Mouse (Mus musculus): Measurements from ENCODE around the gene Fam57a. TPM values are rescaled to one million over a fixed set of nuclear protein-coding genes. Genes with fewer than 3 reads are reported as not detected.

Fam57a gene
- polyA plus RNA-seq, 1 experiment from 2014 or later, result 117 TPM

DNA sequence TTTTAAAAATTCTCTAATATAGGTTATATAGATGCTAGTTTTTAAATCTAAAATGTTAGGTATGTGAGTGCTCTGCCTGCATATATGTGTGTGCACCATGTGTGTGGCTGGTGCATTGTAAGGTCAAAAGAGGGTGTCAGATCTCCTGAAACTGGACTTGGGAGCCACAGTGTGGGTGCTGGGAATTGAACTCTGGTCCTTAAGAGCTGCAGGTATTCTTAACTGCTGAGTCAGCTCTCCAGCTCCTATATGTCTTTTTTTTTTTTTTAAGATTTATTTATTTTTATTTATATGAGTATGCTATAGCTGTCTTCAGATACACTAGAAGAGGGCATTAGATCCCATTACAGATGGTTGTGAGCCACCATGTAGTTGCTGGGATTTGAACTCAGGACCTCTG is 67.0 kb downstream of the Fam57a start:
- ATAC-seq (replicated peaks; ENCODE audit: low FRiP score, low TSS enrichment, low read depth), result no peak

DNA sequence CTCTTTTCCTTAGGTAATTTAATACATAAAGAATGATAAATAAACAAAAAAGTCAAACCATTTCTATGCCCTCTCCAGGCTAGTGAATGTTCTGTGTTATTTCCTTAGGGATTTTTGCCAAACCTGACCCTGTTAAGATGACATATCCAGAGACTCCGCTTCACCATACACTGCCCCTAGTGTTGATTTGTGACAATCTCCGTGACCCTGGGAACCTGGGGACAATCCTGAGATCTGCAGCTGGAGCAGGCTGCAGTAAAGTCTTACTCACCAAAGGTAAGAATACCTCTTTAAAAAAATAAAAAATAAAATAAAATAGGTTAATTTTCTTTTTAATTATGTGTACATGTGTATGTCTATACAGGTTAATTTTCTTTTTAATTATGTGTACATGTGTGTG is 67.8 kb downstream of the Fam57a start:
- no peak for DNase-seq (ENCODE audit: low spot score)
- Histone ChIP-seq H3K36me3 (ENCODE audit: control insufficient read depth, insufficient read depth, low read length) (peaks cover 31% of the 10 kb centered on the region), H3K4me3 (ENCODE audit: low read depth, low read length) (no peak overlapping the region), H3K9me3 (ENCODE audit: control insufficient read depth, low read length) (no peaks in the 10 kb centered on the region), H3K9ac (ENCODE audit: low read length) (no peak overlapping the region), H3K27me3 (replicated peaks; ENCODE audit: control insufficient read depth, insufficient read depth, low read length) (no peaks in the 10 kb centered on the region), H3K4me1 (replicated peaks; ENCODE audit: control insufficient read depth, insufficient read depth, low read length) (peaks cover 13% of the 10 kb centered on the region; the same call in 1 of the 2 replicates), H3K27ac (ENCODE audit: low read depth) (no peak overlapping the region), H3K4me2 (ENCODE audit: low read length) (no peak overlapping the region)
- ATAC-seq (replicated peaks; ENCODE audit: low FRiP score, low TSS enrichment, low read depth), result no peak
- WGBS, result 44% methylated on average over 2 of the region's 2 CpGs

More for the DNA sequence above, 67.0 kb downstream of the Fam57a start:
- Histone ChIP-seq H3K27me3 (replicated peaks; ENCODE audit: control insufficient read depth, insufficient read depth, low read length) (no peaks in the 10 kb centered on the region), H3K4me3 (ENCODE audit: low read depth, low read length) (no peak overlapping the region), H3K9ac (ENCODE audit: low read length) (no peak overlapping the region), H3K36me3 (ENCODE audit: control insufficient read depth, insufficient read depth, low read length) (peaks cover 31% of the 10 kb centered on the region), H3K27ac (ENCODE audit: low read depth) (no peak overlapping the region), H3K4me2 (ENCODE audit: low read length) (no peak overlapping the region), H3K9me3 (ENCODE audit: control insufficient read depth, low read length) (no peaks in the 10 kb centered on the region), H3K4me1 (replicated peaks; ENCODE audit: control insufficient read depth, insufficient read depth, low read length) (peaks cover 14% of the 10 kb centered on the region; the same call in 1 of the 2 replicates)
- DNase-seq (ENCODE audit: low spot score), result no peak

DNA sequence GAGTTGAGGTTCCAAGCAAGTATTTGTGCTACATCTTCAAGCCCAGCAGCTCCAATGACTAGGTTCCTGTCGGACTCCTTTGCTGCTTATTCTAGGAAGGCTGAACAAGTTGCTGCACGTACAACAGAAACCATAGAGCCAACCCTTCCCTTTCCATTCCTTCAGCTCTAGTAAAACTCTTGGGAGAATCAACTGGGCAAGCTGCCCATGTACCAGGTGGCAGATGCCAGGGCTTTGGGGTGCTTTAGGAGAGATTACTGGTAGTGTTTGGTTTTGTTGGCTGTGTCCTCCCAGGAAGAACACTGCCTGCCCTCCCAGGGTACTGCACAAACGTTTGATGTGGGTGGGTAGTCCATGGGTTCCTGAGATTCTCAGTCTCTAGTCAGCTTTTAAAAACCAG is 72.6 kb downstream of the Fam57a start:
- Histone ChIP-seq H3K9me3 (ENCODE audit: control insufficient read depth, low read length) (no peaks in the 10 kb centered on the region), H3K4me2 (ENCODE audit: low read length) (no peak overlapping the region), H3K27me3 (replicated peaks; ENCODE audit: control insufficient read depth, insufficient read depth, low read length) (no peaks in the 10 kb centered on the region), H3K36me3 (ENCODE audit: control insufficient read depth, insufficient read depth, low read length) (peaks cover 32% of the 10 kb centered on the region), H3K27ac (ENCODE audit: low read depth) (no peak overlapping the region), H3K4me1 (replicated peaks; ENCODE audit: control insufficient read depth, insufficient read depth, low read length) (no peaks in the 10 kb centered on the region), H3K4me3 (ENCODE audit: low read depth, low read length) (no peak overlapping the region), H3K9ac (ENCODE audit: low read length) (no peak overlapping the region)
- WGBS, result 56% methylated on average over 3 of the region's 3 CpGs
- ATAC-seq (replicated peaks; ENCODE audit: low FRiP score, low TSS enrichment, low read depth), result no peak
- DNase-seq (ENCODE audit: low spot score), result no peak

DNA sequence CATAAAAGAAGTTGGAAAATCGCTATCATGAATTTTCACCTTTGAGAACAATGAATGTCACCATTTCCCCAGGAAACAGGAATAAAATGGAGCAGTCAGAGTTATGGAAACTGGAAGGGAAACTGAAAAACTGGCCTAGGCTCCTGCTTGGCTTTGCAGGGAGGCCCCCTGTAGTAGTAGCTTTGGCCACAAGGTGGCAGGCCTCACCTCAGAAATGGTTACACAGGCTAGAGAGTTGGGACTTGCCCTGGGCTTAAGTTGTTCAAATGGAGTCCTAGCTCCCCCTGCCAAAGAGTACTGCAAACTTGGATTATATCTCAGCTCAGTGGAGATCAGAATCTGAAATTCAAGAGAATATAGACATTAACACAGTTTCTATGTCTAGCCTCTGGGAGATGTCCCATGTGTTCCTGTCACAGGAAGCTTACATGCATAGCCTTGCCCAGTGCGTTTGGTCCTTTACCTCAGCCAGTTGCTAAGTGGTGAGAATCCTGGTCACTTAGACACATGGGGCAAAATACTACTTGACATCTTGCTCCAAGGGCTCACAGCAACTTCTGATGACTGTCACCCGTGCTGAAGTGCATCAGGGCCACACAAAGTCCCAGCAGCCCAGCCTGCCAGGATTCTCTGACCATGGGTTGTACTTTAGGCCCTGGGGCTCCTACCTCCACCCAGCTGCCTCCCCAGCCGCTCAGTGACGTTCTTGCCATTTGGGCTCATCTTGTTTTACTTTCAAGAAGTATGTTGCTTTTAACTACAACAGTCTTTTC is 73.9 kb downstream of the Fam57a start:
- no peaks in the 10 kb centered on the region for H3K27me3 ChIP-seq (replicated peaks; ENCODE audit: control insufficient read depth, insufficient read depth, low read length)
- H3K27ac ChIP-seq (ENCODE audit: low read depth), result peak overlapping the region; percentile 36; the same call in 1 of the 2 replicates
- 52% methylated on average over 5 of the region's 5 CpGs for WGBS
- H3K4me1 ChIP-seq (replicated peaks; ENCODE audit: control insufficient read depth, insufficient read depth, low read length), result no peaks in the 10 kb centered on the region
- DNase-seq (ENCODE audit: low spot score) (peak; percentile 97), ATAC-seq (replicated peaks; ENCODE audit: low FRiP score, low TSS enrichment, low read depth) (peak; percentile 78; the same call in 1 of the 2 replicates)
- no peak overlapping the region for H3K9ac ChIP-seq (ENCODE audit: low read length)
- no peak overlapping the region for H3K4me2 ChIP-seq (ENCODE audit: low read length)
- H3K36me3 ChIP-seq (ENCODE audit: control insufficient read depth, insufficient read depth, low read length), result peaks cover 35% of the 10 kb centered on the region
- H3K4me3 ChIP-seq (ENCODE audit: low read depth, low read length), result no peak overlapping the region
- no peaks in the 10 kb centered on the region for H3K9me3 ChIP-seq (ENCODE audit: control insufficient read depth, low read length)

DNA sequence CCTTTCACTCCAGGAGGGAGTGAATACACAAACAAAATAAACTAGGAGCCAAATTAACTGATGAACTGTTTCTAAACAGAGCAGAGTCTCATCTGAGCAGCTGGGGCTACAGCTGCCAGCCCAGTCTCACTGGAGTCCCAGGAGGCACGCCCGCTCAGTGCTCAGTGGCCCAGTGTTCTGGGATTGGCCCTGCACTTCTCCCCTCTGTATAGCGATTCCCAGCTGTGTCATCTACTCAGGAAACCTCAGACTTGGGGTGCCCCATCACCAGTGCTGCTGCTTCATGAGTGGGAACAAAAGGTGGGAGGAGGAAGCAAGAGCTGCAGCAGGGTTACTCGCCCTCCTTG is 74.4 kb downstream of the Fam57a start:
- ATAC-seq (replicated peaks; ENCODE audit: low FRiP score, low TSS enrichment, low read depth) (0 out of 2 replicates have a peak, but pooled peaks have one; percentile 38), DNase-seq (ENCODE audit: low spot score) (no peak)
- Histone ChIP-seq H3K4me2 (ENCODE audit: low read length) (no peak overlapping the region), H3K36me3 (ENCODE audit: control insufficient read depth, insufficient read depth, low read length) (peaks cover 34% of the 10 kb centered on the region), H3K4me1 (replicated peaks; ENCODE audit: control insufficient read depth, insufficient read depth, low read length) (no peaks in the 10 kb centered on the region), H3K9ac (ENCODE audit: low read length) (no peak overlapping the region), H3K27me3 (replicated peaks; ENCODE audit: control insufficient read depth, insufficient read depth, low read length) (no peaks in the 10 kb centered on the region), H3K27ac (ENCODE audit: low read depth) (peak overlapping the region; percentile 36; the same call in 1 of the 2 replicates), H3K4me3 (ENCODE audit: low read depth, low read length) (no peak overlapping the region), H3K9me3 (ENCODE audit: control insufficient read depth, low read length) (no peaks in the 10 kb centered on the region)
- 67% methylated on average over 4 of the region's 4 CpGs for WGBS

DNA sequence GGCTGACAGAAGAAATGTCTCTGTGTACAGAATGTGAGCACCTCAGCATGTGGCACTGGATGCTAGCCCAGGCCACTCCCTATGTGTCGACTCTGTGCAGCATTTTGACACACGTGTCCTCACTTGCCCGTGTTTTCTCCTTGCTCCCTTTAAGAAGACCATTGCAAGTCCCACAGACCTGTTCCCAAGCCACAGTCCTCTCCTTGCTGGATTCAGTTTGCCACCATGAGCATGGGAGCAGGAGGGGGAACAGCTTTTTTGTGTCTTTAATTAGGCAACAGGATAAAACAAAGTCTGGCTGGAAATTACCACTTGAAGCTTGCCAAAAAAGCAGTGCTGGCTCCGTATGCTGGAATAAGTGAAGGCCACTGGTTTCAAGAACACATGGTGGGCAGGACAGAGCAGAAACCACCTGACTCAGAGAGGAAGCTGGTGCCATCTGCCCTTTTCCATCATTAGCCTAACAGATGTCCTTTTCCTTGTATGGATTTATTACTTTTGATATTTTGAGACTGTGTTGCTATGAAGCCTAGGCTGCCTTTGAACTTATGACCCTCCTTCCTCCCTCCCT is 76.0 kb downstream of the Fam57a start:
- no peak overlapping the region for H3K27ac ChIP-seq (ENCODE audit: low read depth)
- ATAC-seq (replicated peaks; ENCODE audit: low FRiP score, low TSS enrichment, low read depth) (no peak), DNase-seq (ENCODE audit: low spot score) (no peak)

DNA sequence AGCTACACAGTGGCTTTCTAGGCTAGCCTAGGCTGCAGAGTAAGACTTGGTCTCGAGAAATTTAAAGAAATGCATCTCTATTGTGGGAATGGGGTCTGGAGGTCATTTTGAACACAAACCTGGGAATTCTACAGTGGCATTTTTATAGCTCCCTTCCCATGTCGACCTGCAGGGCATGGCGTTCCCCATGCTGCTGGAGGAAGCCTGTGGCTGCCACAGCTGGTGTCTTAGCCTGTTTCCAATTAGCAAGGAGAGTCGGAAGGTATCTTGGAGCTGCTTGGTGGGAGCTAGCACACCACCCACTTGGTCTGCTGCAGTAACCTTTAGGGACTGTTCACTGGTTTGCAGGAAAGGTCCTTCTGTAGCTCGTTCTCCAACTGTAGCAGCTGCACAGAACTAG is 76.7 kb downstream of the Fam57a start:
- Histone ChIP-seq H3K4me3 (ENCODE audit: low read depth, low read length) (no peak overlapping the region), H3K27ac (ENCODE audit: low read depth) (no peak overlapping the region), H3K9ac (ENCODE audit: low read length) (no peak overlapping the region), H3K9me3 (ENCODE audit: control insufficient read depth, low read length) (no peaks in the 10 kb centered on the region), H3K4me1 (replicated peaks; ENCODE audit: control insufficient read depth, insufficient read depth, low read length) (no peaks in the 10 kb centered on the region), H3K4me2 (ENCODE audit: low read length) (no peak overlapping the region), H3K36me3 (ENCODE audit: control insufficient read depth, insufficient read depth, low read length) (peaks cover 30% of the 10 kb centered on the region), H3K27me3 (replicated peaks; ENCODE audit: control insufficient read depth, insufficient read depth, low read length) (no peaks in the 10 kb centered on the region)
- ATAC-seq (replicated peaks; ENCODE audit: low FRiP score, low TSS enrichment, low read depth), result no peak
- DNase-seq (ENCODE audit: low spot score), result no peak
- 27% methylated on average over 5 of the region's 5 CpGs for WGBS

More for the DNA sequence above, 76.0 kb downstream of the Fam57a start:
- WGBS, result 76% methylated on average over 4 of the region's 4 CpGs
- H3K36me3 ChIP-seq (ENCODE audit: control insufficient read depth, insufficient read depth, low read length), result peaks cover 30% of the 10 kb centered on the region
- H3K9me3 ChIP-seq (ENCODE audit: control insufficient read depth, low read length), result no peaks in the 10 kb centered on the region
- H3K27me3 ChIP-seq (replicated peaks; ENCODE audit: control insufficient read depth, insufficient read depth, low read length), result no peaks in the 10 kb centered on the region
- no peak overlapping the region for H3K4me3 ChIP-seq (ENCODE audit: low read depth, low read length)
- no peaks in the 10 kb centered on the region for H3K4me1 ChIP-seq (replicated peaks; ENCODE audit: control insufficient read depth, insufficient read depth, low read length)
- no peak overlapping the region for H3K4me2 ChIP-seq (ENCODE audit: low read length)
- H3K9ac ChIP-seq (ENCODE audit: low read length), result no peak overlapping the region

DNA sequence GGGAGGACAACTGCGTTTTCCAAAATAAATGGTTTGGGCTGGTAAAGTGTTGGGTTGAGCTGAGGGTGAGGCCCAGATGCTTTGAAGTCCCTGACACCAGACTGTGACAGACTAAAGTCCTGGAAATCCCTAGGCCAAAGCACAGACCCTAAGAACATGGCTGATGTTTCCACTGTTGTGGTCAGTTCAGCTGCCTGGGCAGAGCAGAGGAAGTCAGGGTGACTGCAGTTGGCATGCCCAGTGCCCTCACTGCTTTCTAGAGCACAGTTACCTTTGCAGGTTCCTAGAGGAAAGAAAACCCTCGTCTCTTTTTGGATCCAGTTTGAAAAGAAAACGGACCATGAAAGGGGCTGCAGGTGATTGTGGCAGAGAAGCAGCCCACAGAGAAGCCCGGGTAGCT is 77.9 kb downstream of the Fam57a start:
- DNase-seq (ENCODE audit: low spot score) (no peak), ATAC-seq (replicated peaks; ENCODE audit: low FRiP score, low TSS enrichment, low read depth) (no peak)
- no peaks in the 10 kb centered on the region for H3K4me1 ChIP-seq (replicated peaks; ENCODE audit: control insufficient read depth, insufficient read depth, low read length)
- no peak overlapping the region for H3K4me2 ChIP-seq (ENCODE audit: low read length)
- peaks cover 38% of the 10 kb centered on the region for H3K36me3 ChIP-seq (ENCODE audit: control insufficient read depth, insufficient read depth, low read length)
- H3K27ac ChIP-seq (ENCODE audit: low read depth), result no peak overlapping the region
- WGBS, result 63% methylated on average over 4 of the region's 4 CpGs
- no peak overlapping the region for H3K9ac ChIP-seq (ENCODE audit: low read length)
- no peaks in the 10 kb centered on the region for H3K27me3 ChIP-seq (replicated peaks; ENCODE audit: control insufficient read depth, insufficient read depth, low read length)
- no peaks in the 10 kb centered on the region for H3K9me3 ChIP-seq (ENCODE audit: control insufficient read depth, low read length)
- no peak overlapping the region for H3K4me3 ChIP-seq (ENCODE audit: low read depth, low read length)

DNA sequence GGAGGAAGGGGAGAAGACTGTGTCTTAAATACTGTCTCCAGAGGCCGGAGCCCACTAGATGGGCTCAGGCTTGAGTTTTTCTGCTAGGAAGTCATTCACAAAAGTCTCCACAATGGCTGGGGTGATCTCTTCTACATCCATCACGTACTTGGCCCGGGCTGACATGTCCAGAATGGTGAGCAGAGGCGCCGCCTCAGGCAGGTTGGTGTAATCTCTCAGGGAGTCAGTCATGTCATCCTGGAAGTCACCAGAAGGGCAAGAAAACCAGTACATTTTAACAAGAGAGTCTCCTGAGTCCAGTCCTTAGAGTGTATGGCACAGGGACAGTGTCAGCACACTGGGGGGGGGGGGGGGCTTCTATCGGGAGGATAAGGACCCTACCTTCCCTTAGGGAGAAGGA is 79.0 kb downstream of the Fam57a start:
- ATAC-seq (replicated peaks; ENCODE audit: low FRiP score, low TSS enrichment, low read depth) (no peak), DNase-seq (ENCODE audit: low spot score) (no peak)
- Histone ChIP-seq H3K9me3 (ENCODE audit: control insufficient read depth, low read length) (no peaks in the 10 kb centered on the region), H3K9ac (ENCODE audit: low read length) (no peak overlapping the region), H3K36me3 (ENCODE audit: control insufficient read depth, insufficient read depth, low read length) (peaks cover 41% of the 10 kb centered on the region), H3K4me1 (replicated peaks; ENCODE audit: control insufficient read depth, insufficient read depth, low read length) (0 out of 2 replicates have a peak, but pooled peaks cover 4% of the 10 kb centered on the region), H3K4me3 (ENCODE audit: low read depth, low read length) (no peak overlapping the region), H3K4me2 (ENCODE audit: low read length) (no peak overlapping the region), H3K27ac (ENCODE audit: low read depth) (no peak overlapping the region), H3K27me3 (replicated peaks; ENCODE audit: control insufficient read depth, insufficient read depth, low read length) (no peaks in the 10 kb centered on the region)
- 81% methylated on average over 5 of the region's 6 CpGs for WGBS

Data from intestine, embryonic 14.5 days (tissue).